Mouse (Mus musculus) limb, embryonic 13.5 days (tissue): ENCODE measurements around the gene Agt. TPM values are rescaled to one million over a fixed set of nuclear protein-coding genes. Genes with fewer than 3 reads are reported as not detected.
A peak's percentile ranks its signal among the peaks of the same experiment; 100 is the strongest.

Experiments used
- ATAC-seq: fragments of 200-750 bp; cut with Nextera tagmentation; 2 replicates; pipeline ENCODE4 v1.8.0; 2017; ENCODE audit warnings: low read depth, moderate number of reproducible peaks, moderate TSS enrichment; ENCODE audit not compliant: low FRiP score
- H3K27ac ChIP-seq: fragments of 300-500 bp; sonication (generic); 2 replicates; pipeline ENCODE4 v1.5.1; 2015; ENCODE audit warnings: inconsistent platforms, mild to moderate bottlenecking, moderate library complexity
- H3K27me3 ChIP-seq: fragments of 300-500 bp; sonication (generic); 2 replicates; pipeline ENCODE4 v1.6.1; 2015; ENCODE audit warnings: mild to moderate bottlenecking, inconsistent platforms
- H3K36me3 ChIP-seq: fragments of 300-500 bp; sonication (generic); 2 replicates; pipeline ENCODE4 v1.6.1; 2015; ENCODE audit warnings: inconsistent platforms, mild to moderate bottlenecking, moderate library complexity
- H3K4me1 ChIP-seq: fragments of 300-500 bp; sonication (generic); 2 replicates; pipeline ENCODE4 v1.6.1; 2015; ENCODE audit warnings: inconsistent platforms
- H3K4me2 ChIP-seq: fragments of 300-500 bp; sonication (generic); replicated peaks from 2 replicates; pipeline ENCODE4 v1.6.1; 2015; ENCODE audit warnings: inconsistent platforms, mild to moderate bottlenecking, moderate library complexity
- H3K4me3 ChIP-seq: fragments of 300-500 bp; sonication (generic); 2 replicates; pipeline ENCODE4 v1.5.1; 2015; ENCODE audit warnings: moderate library complexity, mild to moderate bottlenecking, inconsistent platforms
- H3K9ac ChIP-seq: fragments of 300-500 bp; sonication (generic); 2 replicates; pipeline ENCODE4 v1.6.1; 2015; ENCODE audit warnings: mild to moderate bottlenecking, inconsistent platforms
- H3K9me3 ChIP-seq: fragments of 300-500 bp; sonication (generic); 2 replicates; pipeline ENCODE4 v1.6.1; 2016; ENCODE audit warnings: inconsistent platforms
- WGBS: fragments of 180-500 bp; shearing (Covaris S2); methylation state at CpG from one replicate; pipeline ENCODE4 v1.1.7; 2015; 5-methylcytosine and 5-hydroxymethylcytosine counted together
- polyA plus RNA-seq: library from polyadenylated mRNA; unstranded; fragments of >200 nt; fragmentation: Nextera tagmentation; extraction: Ambion mirVana; gene quantifications from 2 replicates; pipeline ENCODE4 v1.2.1, GENCODE M21; 2015

Gene Agt
- polyA plus RNA-seq = 0.42 and 0.48 TPM in 2 replicates

DNA sequence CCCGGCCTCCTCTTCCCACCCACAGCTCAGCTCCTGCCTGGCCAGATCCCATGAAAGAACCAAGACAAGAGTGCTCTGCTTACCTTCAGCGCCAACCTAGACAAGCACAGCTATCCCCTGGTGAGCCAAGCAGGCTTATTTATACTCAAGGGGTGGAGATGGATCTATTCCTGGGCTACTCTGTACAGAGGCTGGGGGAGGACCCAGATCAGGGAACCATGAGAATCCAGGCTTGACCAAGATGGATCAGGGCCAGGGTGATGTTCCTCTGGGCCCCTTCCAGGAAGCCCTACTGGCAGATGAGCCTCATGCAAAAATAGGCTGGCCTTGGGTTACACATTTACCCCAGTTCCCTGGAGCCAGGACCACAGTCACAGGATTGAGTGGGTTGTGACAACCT lies at the start of gene Agt:
Agt (minus strand) TSS at position 114 of the 400 bp plus-strand sequence.
- no peaks in the 10 kb centered on the region for H3K27me3 ChIP-seq
- no peaks in the 10 kb centered on the region for H3K36me3 ChIP-seq
- H3K4me3 ChIP-seq = no peak within 1 kb of the TSS
- ATAC-seq = no peak
- 71% methylated on average over 2 of the region's 2 CpGs for WGBS
- no peak within 1 kb of the TSS for H3K27ac ChIP-seq
- H3K9ac ChIP-seq = no peak within 1 kb of the TSS
- H3K4me1 ChIP-seq = peaks cover 9% of the 10 kb centered on the region; the same call in 1 of the 2 replicates
- no peaks in the 10 kb centered on the region for H3K9me3 ChIP-seq
- no peak within 1 kb of the TSS for H3K4me2 ChIP-seq

DNA sequence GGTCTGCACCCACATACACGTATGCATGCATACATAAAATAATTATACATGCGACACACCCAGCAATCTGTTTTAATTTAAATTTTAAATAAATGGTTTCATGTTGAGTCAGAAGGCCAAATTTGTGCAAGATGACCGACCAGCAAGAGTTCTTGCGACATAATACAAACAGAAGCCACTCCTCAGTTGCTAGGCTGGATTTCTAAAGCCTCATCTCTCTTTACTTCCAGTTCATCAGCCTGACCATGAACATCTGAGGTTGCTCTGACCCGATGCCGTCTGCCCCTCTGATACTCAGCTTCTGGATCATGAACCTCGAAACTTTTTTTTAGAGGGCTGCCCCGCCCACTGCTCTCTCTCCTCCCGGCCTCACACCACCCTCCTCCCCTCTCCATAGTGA lies 48.7 kb upstream of the Agt start:
- Histone ChIP-seq H3K4me1 (peaks cover 8% of the 10 kb centered on the region; the same call in 1 of the 2 replicates), H3K9ac (no peak overlapping the region), H3K9me3 (no peaks in the 10 kb centered on the region), H3K36me3 (no peaks in the 10 kb centered on the region), H3K4me2 (no peak overlapping the region), H3K27ac (no peak overlapping the region), H3K4me3 (no peak overlapping the region), H3K27me3 (peaks cover 10% of the 10 kb centered on the region; the same call in 1 of the 2 replicates)
- 65% methylated on average over 9 of the region's 9 CpGs for WGBS
- no peak for ATAC-seq

DNA sequence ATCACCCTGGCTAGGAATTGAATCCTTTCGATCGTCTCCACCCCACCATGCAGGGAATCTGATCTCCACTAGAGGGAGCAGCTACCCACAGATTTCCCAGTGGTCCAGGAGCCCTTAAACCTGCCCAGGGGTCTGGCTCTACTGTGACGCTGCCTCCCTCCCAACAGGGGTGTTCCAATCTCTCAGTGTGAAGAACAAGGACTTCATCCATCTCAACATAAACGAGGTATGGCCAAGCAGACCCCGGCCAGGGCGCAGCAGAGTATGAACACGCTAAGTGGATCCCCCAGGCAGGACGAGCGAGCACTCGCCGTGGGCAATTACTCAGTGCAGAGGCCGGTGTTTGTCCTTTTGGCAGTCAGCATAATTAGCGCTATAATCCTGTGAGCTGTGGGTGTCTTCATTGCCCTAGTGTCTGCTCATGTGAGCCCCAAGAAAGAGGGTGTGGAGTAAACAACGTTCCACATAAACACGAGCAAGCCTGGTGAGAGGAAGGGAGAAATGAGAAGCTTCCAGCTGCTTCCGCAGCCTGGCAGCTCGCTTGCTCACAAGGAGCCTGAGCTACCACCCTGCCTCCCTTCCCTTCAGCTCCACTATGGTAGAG lies 47.9 kb upstream of the Agt start:
- Histone ChIP-seq H3K36me3 (no peaks in the 10 kb centered on the region), H3K4me2 (peak overlapping the region; percentile 73), H3K27ac (no peak overlapping the region), H3K9me3 (no peaks in the 10 kb centered on the region), H3K4me3 (peak overlapping the region; percentile 45), H3K27me3 (peaks cover 10% of the 10 kb centered on the region; the same call in 1 of the 2 replicates), H3K4me1 (peaks cover 8% of the 10 kb centered on the region; the same call in 1 of the 2 replicates), H3K9ac (peak overlapping the region; percentile 67)
- ATAC-seq = no peak; the same call in 1 of the 2 replicates
- WGBS = 9% methylated on average over 17 of the region's 17 CpGs

DNA sequence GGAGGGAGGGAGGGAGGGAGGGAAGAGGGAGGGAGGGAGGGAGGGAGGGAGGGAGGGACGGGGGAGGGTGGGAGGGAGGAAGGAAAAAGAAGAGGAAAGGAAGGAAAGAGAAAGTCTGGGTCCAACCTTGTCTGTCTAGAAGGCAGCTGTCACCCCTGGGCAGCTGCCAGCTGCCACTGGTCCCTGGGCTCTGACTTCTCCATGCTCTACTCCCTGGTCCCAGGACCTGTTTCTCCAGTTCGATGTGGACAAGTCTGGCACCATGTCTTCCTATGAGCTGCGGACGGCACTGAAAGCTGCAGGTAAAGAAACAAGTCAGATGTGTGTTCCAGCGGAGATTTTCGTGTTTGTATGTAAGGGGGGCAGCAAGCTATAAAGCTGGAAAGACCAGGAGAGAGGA lies 44.8 kb upstream of the Agt start:
- Histone ChIP-seq H3K27me3 (peaks cover 10% of the 10 kb centered on the region; the same call in 1 of the 2 replicates), H3K9ac (no peak overlapping the region), H3K4me3 (no peak overlapping the region), H3K36me3 (no peaks in the 10 kb centered on the region), H3K9me3 (no peaks in the 10 kb centered on the region), H3K4me1 (peaks cover 5% of the 10 kb centered on the region; the same call in 1 of the 2 replicates), H3K27ac (no peak overlapping the region), H3K4me2 (no peak overlapping the region)
- 82% methylated on average over 5 of the region's 6 CpGs for WGBS
- no peak for ATAC-seq

DNA sequence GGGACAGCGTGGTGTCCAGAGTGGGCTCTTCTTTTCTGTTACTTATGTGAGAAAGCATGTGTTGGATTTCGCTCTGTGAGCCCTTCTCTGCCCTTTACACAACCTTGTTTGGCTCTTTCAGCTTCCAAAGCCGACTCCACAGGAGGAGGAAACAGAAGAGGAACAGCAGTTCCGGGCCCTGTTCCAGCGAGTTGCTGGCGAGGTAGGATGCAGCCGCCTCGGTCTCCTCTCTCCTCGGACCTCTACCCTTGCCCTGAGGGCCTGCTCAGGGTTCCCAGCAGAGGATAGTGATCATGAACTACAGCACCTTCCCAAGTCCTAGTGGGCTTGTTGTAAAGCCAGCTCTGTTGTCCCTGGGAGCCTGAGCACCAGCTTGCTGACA lies 39.5 kb upstream of the Agt start:
- no peaks in the 10 kb centered on the region for H3K4me1 ChIP-seq
- no peak overlapping the region for H3K27ac ChIP-seq
- H3K9me3 ChIP-seq = no peaks in the 10 kb centered on the region
- H3K4me2 ChIP-seq = no peak overlapping the region
- H3K4me3 ChIP-seq = no peak overlapping the region
- no peak overlapping the region; the same call in 1 of the 2 replicates for H3K9ac ChIP-seq
- 75% methylated on average over 9 of the region's 9 CpGs for WGBS
- ATAC-seq = no peak
- no peaks in the 10 kb centered on the region for H3K36me3 ChIP-seq
- H3K27me3 ChIP-seq = no peaks in the 10 kb centered on the region

DNA sequence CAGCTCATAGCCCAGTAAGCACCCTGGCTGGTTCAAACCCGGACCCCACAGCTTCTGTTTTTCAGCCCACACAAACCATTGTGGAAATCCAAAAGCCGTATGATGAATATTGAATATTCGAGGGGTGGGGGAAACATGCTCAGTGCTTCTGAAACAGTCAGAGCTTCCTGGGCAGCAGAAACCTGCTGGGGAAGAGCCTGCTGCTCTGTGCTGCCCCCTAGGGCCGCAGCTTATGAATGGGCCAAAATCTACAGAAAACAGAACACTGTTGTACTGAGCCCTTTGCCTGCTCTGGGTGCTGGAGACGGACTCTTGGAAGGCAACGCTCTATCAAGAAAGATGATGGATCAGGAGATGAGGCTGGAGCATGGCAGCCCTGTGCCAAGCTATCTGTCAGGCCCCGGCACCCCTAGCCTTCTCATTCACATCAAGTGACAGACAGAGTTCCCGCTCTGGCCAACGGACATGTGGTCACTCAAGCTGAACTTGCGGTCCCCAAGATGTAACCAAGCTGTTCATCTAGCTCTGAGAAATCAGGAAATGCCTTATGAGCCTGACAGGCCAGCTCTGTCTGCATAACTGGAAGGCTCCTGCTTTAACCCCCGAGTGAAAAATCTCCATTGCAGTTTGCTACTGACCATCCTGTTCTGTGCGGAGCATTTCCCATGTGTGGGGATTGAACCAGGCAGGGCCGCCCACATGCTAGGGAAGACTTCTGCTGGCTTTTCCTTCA lies 38.9 kb upstream of the Agt start:
- Histone ChIP-seq H3K27ac (no peak overlapping the region), H3K4me1 (no peaks in the 10 kb centered on the region), H3K9ac (no peak overlapping the region; the same call in 1 of the 2 replicates), H3K4me3 (no peak overlapping the region), H3K27me3 (no peaks in the 10 kb centered on the region), H3K4me2 (no peak overlapping the region), H3K36me3 (no peaks in the 10 kb centered on the region), H3K9me3 (no peaks in the 10 kb centered on the region)
- ATAC-seq = no peak
- 74% methylated on average over 13 of the region's 13 CpGs for WGBS

DNA sequence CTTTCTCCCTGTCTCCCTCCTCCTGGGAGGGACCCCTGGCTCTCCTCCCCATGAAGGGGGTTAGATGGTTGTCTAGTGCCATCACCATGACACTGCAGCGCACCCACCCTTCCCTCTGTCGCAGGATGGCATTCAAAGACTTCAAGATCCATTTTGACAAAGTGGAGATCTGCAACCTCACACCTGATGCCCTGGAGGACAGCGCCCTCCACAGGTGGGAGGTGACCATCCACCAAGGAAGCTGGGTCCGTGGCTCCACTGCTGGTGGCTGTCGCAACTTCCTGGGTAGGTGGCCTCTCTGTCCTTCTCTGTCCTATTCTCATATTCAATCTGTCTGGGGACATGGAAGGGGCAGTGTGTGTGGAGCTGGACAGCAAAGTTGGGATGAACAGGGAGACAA lies 34.6 kb upstream of the Agt start:
- 76% methylated on average over 5 of the region's 5 CpGs for WGBS
- Histone ChIP-seq H3K9me3 (no peaks in the 10 kb centered on the region), H3K27ac (no peak overlapping the region), H3K4me2 (no peak overlapping the region), H3K36me3 (no peaks in the 10 kb centered on the region), H3K9ac (no peak overlapping the region), H3K4me3 (no peak overlapping the region), H3K4me1 (no peaks in the 10 kb centered on the region), H3K27me3 (no peaks in the 10 kb centered on the region)
- no peak for ATAC-seq

DNA sequence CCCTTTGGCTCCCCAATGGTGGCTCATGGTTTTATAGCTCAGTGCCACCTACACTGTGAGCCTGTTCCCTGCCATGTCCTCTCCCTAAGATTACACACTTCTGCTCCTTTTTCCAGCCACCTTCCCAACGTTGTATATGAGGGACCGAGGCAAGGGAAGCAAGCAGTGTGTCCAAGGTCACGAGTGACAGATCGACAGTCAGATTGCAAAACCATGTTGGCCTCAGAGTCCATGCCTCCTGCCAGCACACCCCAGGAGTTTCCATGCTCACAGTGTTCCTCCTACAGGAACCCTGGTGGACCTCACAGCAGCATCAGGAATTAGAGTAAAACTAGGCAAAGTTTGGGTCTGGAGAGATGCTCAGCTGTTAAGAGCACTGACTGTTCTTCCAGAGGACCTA lies 19.9 kb upstream of the Agt start:
- Histone ChIP-seq H3K36me3 (no peaks in the 10 kb centered on the region), H3K27ac (no peak overlapping the region), H3K4me3 (no peak overlapping the region), H3K4me2 (no peak overlapping the region), H3K4me1 (no peaks in the 10 kb centered on the region), H3K9ac (no peak overlapping the region), H3K9me3 (no peaks in the 10 kb centered on the region), H3K27me3 (no peaks in the 10 kb centered on the region)
- 75% methylated on average over 4 of the region's 4 CpGs for WGBS
- no peak for ATAC-seq

DNA sequence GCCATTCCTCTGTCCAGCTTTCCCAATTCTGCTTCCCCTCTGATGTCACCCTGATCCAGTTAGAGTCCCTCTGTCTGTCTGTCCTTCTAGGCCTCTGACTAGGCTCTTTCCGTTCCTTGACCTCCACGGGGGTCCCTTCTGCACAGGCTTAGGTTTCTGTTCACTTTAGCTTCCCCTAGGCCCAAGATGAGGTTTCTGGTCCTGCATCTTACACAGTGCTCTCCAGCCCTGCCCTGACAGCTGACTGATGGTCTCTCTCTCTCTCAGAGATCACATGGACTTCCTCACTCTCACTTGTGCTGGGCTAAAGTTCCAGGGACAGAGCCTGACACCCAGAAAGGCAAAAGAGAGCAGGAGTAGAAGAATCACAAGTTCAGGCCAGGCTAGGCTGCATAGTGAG lies 17.1 kb upstream of the Agt start:
- no peak overlapping the region for H3K27ac ChIP-seq
- no peak overlapping the region for H3K4me3 ChIP-seq
- 77% methylated on average over 2 of the region's 2 CpGs for WGBS
- no peaks in the 10 kb centered on the region for H3K9me3 ChIP-seq
- H3K27me3 ChIP-seq = no peaks in the 10 kb centered on the region
- H3K4me2 ChIP-seq = no peak overlapping the region
- peak overlapping the region; percentile 19; the same call in 1 of the 2 replicates for H3K9ac ChIP-seq
- no peak for ATAC-seq
- H3K36me3 ChIP-seq = no peaks in the 10 kb centered on the region
- H3K4me1 ChIP-seq = no peaks in the 10 kb centered on the region

DNA sequence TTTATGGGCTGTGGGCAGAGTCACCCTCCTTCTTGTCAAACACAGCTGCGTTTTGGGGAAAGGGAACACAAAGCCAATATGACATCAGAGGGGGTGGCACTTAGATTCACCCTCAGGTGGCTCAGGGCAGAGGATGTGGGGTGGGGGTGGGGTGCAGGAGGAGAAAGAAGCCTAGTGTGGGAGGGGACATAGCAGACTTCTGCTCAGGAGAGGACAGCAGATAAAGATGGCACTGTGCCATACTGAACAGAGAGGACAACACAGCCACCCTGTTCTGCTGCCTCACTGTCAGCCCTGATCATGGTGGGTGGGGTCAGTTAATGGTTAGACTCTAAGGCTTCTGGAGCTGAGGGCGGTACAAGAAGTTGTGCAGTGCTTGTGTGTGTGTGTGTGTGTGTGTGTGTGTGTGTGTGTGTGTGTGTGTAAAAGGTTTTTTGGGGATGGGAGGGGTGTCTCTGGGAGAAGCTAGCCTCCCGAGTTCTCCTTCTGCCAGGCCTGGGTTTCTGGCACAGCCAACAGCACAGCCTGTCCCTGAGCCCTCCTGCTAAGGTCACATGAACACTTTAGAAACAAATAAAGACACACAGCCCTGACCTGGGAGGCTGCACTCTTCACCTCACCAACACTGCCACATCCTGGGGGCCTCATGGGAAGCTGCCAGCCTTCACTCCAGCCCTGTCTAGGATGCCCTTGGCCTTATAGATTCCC lies 16.4 kb upstream of the Agt start:
- no peaks in the 10 kb centered on the region for H3K36me3 ChIP-seq
- no peaks in the 10 kb centered on the region for H3K4me1 ChIP-seq
- ATAC-seq = no peak
- H3K4me3 ChIP-seq = no peak overlapping the region
- no peak overlapping the region for H3K27ac ChIP-seq
- H3K9ac ChIP-seq = peak overlapping the region; percentile 19; the same call in 1 of the 2 replicates
- H3K27me3 ChIP-seq = no peaks in the 10 kb centered on the region
- H3K9me3 ChIP-seq = no peaks in the 10 kb centered on the region
- no peak overlapping the region for H3K4me2 ChIP-seq
- 45% methylated on average over 3 of the region's 3 CpGs for WGBS

DNA sequence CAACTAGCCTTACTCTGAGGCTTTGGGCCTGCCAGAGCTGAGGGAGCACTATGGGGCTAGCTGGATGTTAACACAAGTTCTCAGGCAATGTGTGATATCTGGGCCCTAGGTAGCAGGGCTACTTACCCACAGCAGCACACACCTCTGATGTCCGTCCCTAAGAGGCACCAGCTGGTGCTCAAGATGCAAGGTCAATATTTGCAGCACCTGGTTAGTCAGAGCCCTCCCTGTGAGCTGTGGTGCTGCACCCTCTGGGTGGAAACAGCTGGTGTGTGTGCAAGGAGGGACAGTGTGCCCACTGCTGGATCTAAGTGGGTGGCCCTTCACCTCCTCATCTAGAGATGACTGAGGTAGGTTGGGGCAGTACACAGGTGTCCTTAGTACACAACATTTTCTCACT lies 7.2 kb upstream of the Agt start:
- Histone ChIP-seq H3K27me3 (no peaks in the 10 kb centered on the region), H3K36me3 (no peaks in the 10 kb centered on the region), H3K9me3 (no peaks in the 10 kb centered on the region), H3K9ac (0 out of 2 replicates have a peak overlapping the region, but pooled peaks have one; percentile 25), H3K4me1 (0 out of 2 replicates have a peak, but pooled peaks cover under 1% of the 10 kb centered on the region), H3K4me3 (no peak overlapping the region), H3K4me2 (no peak overlapping the region), H3K27ac (no peak overlapping the region)
- ATAC-seq = no peak
- 87% methylated on average over 1 of the region's 1 CpGs for WGBS

DNA sequence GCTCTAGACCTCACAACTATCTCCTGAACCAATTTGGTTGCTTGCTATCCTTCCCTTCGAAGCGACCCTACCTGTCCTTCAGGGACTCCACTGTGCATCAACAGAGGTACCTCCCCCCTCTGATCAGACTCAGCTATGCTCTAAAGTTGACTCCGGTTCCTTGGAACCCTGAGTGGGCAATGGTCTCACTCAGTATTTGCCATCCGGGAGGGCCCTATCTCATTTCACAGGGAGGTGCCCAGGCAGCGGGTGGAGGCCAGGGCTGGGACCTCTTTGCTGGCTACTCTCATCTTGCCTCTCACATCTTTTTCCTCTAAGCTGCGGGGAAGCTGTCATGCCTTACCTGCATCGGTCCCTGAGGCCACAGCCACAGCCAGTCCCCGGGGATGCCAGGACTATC lies 6.3 kb upstream of the Agt start, which contains the start of gene Capn9:
Capn9 (plus strand) TSS at position 301 of the 400 bp plus-strand sequence.
- Histone ChIP-seq H3K4me2 (no peak within 1 kb of the TSS), H3K4me1 (0 out of 2 replicates have a peak, but pooled peaks cover 4% of the 10 kb centered on the region), H3K4me3 (no peak within 1 kb of the TSS), H3K36me3 (no peaks in the 10 kb centered on the region), H3K27me3 (no peaks in the 10 kb centered on the region), H3K9me3 (no peaks in the 10 kb centered on the region), H3K9ac (0 out of 2 replicates have a peak within 1 kb of the TSS, but pooled peaks have one; percentile 25), H3K27ac (no peak within 1 kb of the TSS)
- 88% methylated on average over 8 of the region's 8 CpGs for WGBS
- no peak for ATAC-seq
